Mouse (Mus musculus) forebrain, embryonic 16.5 days (tissue): Measurements from ENCODE around the gene Mtcl1. TPM values are rescaled to one million over a fixed set of nuclear protein-coding genes. Genes with fewer than 3 reads are reported as not detected.

Source experiments
- ATAC-seq: fragments of 200-750 bp; cut with Nextera tagmentation; 2 replicates; pipeline ENCODE4 v1.8.0; 2017; ENCODE audit warnings: mild to moderate bottlenecking, moderate library complexity
- H3K27ac ChIP-seq: fragments of 300-500 bp; sonication (generic); 2 replicates; pipeline ENCODE4 v1.5.1; 2014; ENCODE audit warnings: low read length, control low read depth
- H3K27me3 ChIP-seq: fragments of 300-500 bp; sonication (generic); replicated peaks from 2 replicates; pipeline ENCODE4 v1.6.1; 2014; ENCODE audit warnings: low read length; ENCODE audit not compliant: control insufficient read depth, insufficient read depth
- H3K36me3 ChIP-seq: fragments of 300-500 bp; sonication (generic); 2 replicates; pipeline ENCODE4 v1.6.1; 2014; ENCODE audit not compliant: control insufficient read depth, insufficient read depth
- H3K4me1 ChIP-seq: fragments of 300-500 bp; sonication (generic); replicated peaks from 2 replicates; pipeline ENCODE4 v1.6.1; 2014; ENCODE audit warnings: low read length; ENCODE audit not compliant: control insufficient read depth, insufficient read depth
- H3K4me2 ChIP-seq: fragments of 300-500 bp; sonication (generic); 2 replicates; pipeline ENCODE4 v1.6.1; 2014; ENCODE audit warnings: mild to moderate bottlenecking, low read length, control low read depth
- H3K4me3 ChIP-seq: fragments of 300-500 bp; sonication (generic); replicated peaks from 2 replicates; pipeline ENCODE4 v1.5.1; 2014; ENCODE audit warnings: mild to moderate bottlenecking, low read length, control low read depth
- H3K9ac ChIP-seq: fragments of 300-500 bp; sonication (generic); replicated peaks from 2 replicates; pipeline ENCODE4 v1.6.1; 2014; ENCODE audit warnings: low read depth, low read length, control low read depth
- H3K9me3 ChIP-seq: fragments of 300-500 bp; sonication (generic); 2 replicates; pipeline ENCODE4 v1.6.1; 2016; ENCODE audit warnings: low read length; ENCODE audit not compliant: control insufficient read depth
- WGBS: fragments of 180-500 bp; shearing (Covaris S2); extraction: QIAGEN DNeasy Blood & Tissue Kit; methylation state at CpG from one replicate; pipeline ENCODE4 v1.1.7; 2014; 5-methylcytosine and 5-hydroxymethylcytosine counted together
- polyA plus RNA-seq: library from polyadenylated mRNA; unstranded; fragments of >200 nt; fragmentation: Nextera tagmentation; extraction: Ambion mirVana; gene quantifications from 2 replicates; pipeline ENCODE4 v1.2.1, GENCODE M21; 2015

Gene Mtcl1
- 33.1 and 44.3 TPM in 2 replicates for polyA plus RNA-seq

DNA sequence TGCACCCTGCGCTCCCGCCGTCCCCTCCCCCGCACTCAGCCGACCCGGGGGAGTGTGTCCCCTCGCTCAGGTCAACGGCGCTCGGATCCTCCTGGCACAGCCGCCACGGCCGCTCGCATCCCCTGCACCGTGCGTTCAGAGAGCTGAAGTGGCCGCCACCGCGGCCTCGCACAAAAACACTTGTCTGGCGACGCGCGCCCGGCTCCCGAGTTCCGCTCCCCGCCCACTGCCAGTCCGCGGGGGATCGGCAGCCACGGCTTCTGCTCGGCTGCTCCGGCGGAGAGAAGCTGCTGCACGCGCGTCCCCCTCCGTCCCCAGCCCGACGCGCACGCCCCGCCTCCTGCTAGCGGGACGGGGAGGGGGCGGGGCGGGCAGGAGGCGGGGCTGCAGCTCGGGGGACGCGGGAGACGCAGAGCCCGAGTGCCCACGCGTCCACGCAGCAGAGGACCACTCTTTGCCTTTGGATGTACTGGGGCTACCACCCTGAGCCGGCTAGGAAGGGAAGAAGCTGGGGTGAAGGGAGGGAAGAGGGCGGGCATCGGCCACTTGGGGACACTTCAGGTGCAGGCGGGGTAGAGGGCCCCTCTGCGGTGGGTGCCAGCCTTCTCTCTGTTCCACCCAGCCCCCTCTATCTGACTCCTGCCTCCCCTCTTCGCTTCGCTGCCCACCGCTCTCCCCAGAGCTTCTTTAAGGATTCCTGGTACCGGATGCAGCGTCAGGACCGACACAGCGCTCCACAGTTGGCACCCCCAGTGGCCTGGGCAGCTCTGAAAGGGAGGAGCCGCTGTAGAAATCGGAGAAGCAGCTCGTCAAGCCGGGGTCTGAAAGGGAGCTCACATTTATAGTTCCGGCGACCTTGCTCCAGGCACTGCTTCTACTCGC is at the start of gene Mtcl1:
Gene Mtcl1 (minus strand): TSS at position 291 of the 882 bp plus-strand sequence.
- Histone ChIP-seq H3K36me3 (no peaks in the 10 kb centered on the region), H3K4me2 (peak within 1 kb of the TSS; percentile 84), H3K27me3 (no peaks in the 10 kb centered on the region), H3K9me3 (no peaks in the 10 kb centered on the region), H3K27ac (peak within 1 kb of the TSS; percentile 89), H3K4me1 (peaks cover 49% of the 10 kb centered on the region), H3K4me3 (peak within 1 kb of the TSS; percentile 66), H3K9ac (peak within 1 kb of the TSS; percentile 96)
- ATAC-seq: peak; percentile 90
- under 1% methylated on average over 70 of the region's 76 CpGs for WGBS

DNA sequence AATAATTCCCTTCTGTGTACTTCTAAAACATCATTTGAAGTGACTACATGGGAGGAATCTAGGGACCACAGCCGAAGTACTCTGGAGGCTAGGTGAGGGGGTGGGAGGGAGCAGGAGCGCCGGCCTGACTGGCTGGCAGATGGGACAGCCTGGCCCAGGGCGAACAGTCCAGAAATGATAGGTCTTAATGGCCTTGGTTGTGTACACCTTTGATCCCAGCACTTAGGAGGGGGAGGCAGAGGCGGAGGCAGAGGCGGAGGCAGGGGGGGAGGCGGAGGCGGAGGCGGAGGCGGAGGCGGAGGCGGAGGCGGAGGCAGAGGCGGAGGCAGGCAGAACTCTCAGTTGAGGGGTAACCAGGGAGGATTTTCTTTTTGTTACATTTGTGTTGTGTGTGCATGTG is 49.0 kb upstream of the Mtcl1 start:
- Histone ChIP-seq H3K4me2 (no peak overlapping the region), H3K9me3 (no peaks in the 10 kb centered on the region), H3K27me3 (no peaks in the 10 kb centered on the region), H3K36me3 (peaks cover 51% of the 10 kb centered on the region), H3K9ac (no peak overlapping the region), H3K4me3 (no peak overlapping the region), H3K27ac (no peak overlapping the region), H3K4me1 (peaks cover 3% of the 10 kb centered on the region)
- no peak for ATAC-seq
- WGBS: 93% methylated on average over 13 of the region's 14 CpGs

DNA sequence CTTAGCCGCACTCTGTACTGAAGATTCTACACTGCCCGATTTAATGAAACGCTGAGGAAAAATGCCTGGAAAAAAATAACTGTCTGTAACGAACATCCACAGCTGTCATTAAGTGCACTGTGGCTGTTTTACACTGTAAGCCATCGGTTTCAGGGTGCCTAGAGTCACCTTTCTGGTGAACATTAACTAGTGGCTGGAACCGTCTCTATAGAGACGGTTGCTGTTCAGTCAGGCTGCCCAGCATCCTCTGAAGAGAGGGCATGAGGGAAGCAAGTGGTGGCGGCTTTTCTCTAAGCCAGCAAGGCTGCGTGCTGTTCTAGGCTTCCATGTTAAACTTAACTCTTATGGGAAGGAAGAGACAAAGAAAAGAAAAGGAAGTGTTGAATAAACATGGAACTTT is 47.0 kb upstream of the Mtcl1 start:
- Histone ChIP-seq H3K27ac (no peak overlapping the region), H3K9ac (no peak overlapping the region), H3K9me3 (no peaks in the 10 kb centered on the region), H3K36me3 (peaks cover 51% of the 10 kb centered on the region), H3K4me1 (no peaks in the 10 kb centered on the region), H3K4me3 (no peak overlapping the region), H3K4me2 (no peak overlapping the region), H3K27me3 (no peaks in the 10 kb centered on the region)
- 96% methylated on average over 9 of the region's 9 CpGs for WGBS
- ATAC-seq: no peak

DNA sequence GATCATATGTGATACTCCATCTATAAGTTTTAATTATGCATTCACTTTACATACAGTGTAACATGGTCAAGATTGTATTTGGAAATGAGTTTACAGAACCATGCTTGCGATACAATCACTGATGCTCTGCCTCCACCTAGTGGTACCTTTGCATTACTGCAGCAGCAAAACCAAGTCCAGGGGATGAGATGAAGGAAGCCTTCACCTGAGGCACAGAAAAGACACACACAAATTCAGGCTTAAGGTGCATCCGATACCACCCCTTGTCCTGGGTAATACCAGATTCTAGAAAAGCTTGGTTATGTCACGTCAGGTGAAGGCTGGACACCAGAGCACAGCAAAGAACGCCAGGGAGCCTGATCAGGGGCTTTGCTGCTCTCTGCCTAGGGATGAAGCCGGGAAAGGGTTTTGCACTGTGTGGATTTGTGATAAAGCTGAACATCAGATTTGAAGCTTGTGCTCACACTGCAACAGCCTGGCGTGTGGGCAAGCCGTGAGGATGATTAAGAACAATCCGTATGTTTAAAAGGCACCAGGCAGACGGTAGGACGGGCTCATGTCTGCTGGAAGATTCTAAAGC is 40.6 kb upstream of the Mtcl1 start:
- Histone ChIP-seq H3K4me3 (no peak overlapping the region), H3K9ac (no peak overlapping the region), H3K4me1 (no peaks in the 10 kb centered on the region), H3K27me3 (no peaks in the 10 kb centered on the region), H3K27ac (no peak overlapping the region), H3K4me2 (no peak overlapping the region), H3K9me3 (no peaks in the 10 kb centered on the region), H3K36me3 (peaks cover 12% of the 10 kb centered on the region)
- 43% methylated on average over 10 of the region's 10 CpGs for WGBS
- peak; percentile 59 for ATAC-seq

DNA sequence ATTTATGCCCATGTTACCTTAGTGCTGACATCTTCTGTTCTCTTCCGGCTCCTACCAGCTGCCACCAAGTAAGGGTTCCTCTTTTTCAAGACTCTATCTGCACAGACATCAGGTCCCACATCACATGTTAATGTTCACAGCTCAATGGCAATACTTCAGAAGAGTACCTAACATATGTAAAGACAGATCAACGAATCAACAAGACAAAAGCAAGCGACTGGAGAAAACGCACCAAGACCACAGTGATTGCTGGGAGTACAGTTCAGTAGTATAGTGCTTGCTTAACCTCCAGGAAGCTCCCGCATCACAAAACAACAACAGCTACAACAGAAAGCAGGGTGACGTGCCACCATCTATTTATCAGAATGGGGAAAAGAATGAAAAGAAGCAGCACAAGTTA is 37.0 kb upstream of the Mtcl1 start:
- no peak overlapping the region for H3K27ac ChIP-seq
- H3K4me3 ChIP-seq: no peak overlapping the region
- H3K4me1 ChIP-seq: no peaks in the 10 kb centered on the region
- no peak for ATAC-seq
- no peak overlapping the region for H3K9ac ChIP-seq
- no peaks in the 10 kb centered on the region for H3K27me3 ChIP-seq
- H3K9me3 ChIP-seq: no peaks in the 10 kb centered on the region
- H3K4me2 ChIP-seq: no peak overlapping the region
- H3K36me3 ChIP-seq: no peaks in the 10 kb centered on the region
- 91% methylated on average over 6 of the region's 6 CpGs for WGBS

DNA sequence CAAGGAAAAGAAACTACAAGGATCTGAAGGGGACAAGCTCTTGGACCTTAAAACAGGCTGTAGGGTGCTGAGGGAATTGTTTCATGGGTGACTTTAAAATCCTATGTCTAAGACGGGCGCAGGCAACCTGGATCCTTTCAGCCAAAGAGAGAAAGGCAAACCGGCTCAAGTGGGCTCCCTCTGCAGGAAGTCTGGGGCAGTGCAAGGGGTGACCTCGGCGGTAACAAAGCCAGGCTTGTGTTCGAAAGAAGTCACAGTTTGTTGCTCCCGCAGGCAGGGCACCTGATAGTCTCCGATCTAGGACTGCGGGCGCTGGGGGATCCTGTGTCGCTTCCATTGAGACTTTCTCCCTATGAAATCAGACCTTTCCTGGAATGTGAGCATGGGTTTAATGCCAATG is 36.2 kb upstream of the Mtcl1 start:
- Histone ChIP-seq H3K4me1 (peaks cover 3% of the 10 kb centered on the region), H3K27me3 (no peaks in the 10 kb centered on the region), H3K36me3 (no peaks in the 10 kb centered on the region), H3K9ac (no peak overlapping the region), H3K4me3 (no peak overlapping the region), H3K27ac (no peak overlapping the region), H3K9me3 (no peaks in the 10 kb centered on the region), H3K4me2 (no peak overlapping the region)
- ATAC-seq: peak; percentile 24
- WGBS: 9% methylated on average over 11 of the region's 11 CpGs

DNA sequence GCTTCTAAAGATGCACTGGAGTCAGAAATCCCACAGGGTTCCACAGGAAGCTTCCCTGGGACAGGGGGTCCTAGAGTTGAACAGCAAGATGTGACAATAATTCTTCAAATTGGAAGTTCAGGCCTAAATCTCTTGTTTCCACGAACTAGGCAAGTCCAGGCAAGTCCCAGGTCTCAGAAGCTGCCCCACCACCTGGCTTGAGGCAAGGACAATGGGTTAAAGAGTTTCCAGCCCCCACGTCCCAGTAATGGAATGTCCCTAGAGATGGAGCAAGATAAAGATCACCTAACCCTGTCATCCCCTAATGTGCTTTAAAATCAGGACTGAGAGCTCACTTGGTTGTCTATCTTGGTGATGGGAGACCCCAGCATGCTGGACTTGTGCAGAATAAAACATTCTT is 35.4 kb upstream of the Mtcl1 start:
- 62% methylated on average over 2 of the region's 2 CpGs for WGBS
- Histone ChIP-seq H3K27ac (no peak overlapping the region), H3K4me3 (no peak overlapping the region), H3K9ac (no peak overlapping the region), H3K36me3 (no peaks in the 10 kb centered on the region), H3K4me2 (no peak overlapping the region), H3K9me3 (no peaks in the 10 kb centered on the region), H3K27me3 (no peaks in the 10 kb centered on the region), H3K4me1 (peaks cover 11% of the 10 kb centered on the region)
- no peak for ATAC-seq

DNA sequence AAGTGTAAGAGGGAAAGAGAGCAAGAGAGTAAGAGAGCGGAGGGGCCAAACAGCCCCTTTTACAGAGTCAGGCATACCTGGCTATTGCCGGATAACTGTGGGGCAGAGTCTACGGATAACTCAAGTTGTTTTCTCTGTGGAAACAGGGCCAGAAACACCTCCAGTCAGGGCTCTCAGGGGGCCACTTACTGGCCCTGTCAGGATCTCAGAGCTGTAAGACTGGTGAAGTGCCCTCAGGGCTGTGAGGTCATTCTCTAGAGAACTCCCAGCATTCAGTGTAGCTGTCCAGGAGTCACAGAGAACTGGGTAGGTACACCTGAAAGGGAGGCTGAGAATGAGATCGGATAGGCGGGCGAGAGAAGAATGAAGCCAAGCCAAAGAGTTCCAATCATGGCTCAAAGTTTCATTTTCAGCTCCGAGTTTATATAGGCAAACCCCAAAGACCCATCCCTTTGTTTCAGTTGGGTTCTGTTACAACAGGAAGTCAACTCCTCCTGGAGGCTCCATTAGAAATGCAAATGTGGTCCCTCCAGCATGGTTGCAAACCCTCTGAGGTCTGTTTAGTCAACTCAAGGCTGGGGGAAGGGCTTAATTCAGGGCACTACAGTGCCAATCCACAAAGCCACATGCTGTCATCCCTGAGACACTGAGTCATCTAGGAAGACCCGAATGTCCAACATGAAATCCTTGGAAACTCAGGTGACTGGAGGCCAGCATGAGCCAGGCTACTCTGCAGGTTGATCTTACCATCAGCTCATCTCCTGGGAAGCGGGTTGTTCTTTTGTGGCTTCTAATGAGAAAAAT is 34.3 kb upstream of the Mtcl1 start:
- H3K27ac ChIP-seq: no peak overlapping the region
- no peaks in the 10 kb centered on the region for H3K27me3 ChIP-seq
- H3K9me3 ChIP-seq: no peaks in the 10 kb centered on the region
- no peaks in the 10 kb centered on the region for H3K36me3 ChIP-seq
- 74% methylated on average over 9 of the region's 9 CpGs for WGBS
- no peak overlapping the region for H3K4me3 ChIP-seq
- ATAC-seq: no peak
- H3K9ac ChIP-seq: no peak overlapping the region
- H3K4me2 ChIP-seq: no peak overlapping the region
- H3K4me1 ChIP-seq: peaks cover 22% of the 10 kb centered on the region

DNA sequence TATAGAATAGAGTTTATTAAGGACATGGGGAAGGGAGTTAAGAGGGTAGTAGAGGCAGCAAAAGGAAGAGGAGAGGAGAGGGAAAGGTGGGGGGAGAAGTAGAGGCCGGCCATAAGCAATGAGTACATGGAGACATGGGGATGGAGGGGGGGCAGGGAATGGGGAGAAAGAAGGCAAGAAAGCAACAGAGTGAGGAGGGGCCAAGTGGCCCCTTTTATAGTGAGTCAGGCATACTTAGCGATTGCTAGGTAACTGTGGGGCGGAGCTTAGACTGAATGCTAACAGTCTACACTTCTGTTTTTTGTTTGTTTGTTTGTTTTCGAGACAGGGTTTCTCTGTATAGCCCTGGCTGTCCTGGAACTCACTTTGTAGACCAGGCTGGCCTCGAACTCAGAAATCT is 31.7 kb upstream of the Mtcl1 start:
- Histone ChIP-seq H3K27ac (no peak overlapping the region), H3K4me3 (no peak overlapping the region), H3K4me1 (peaks cover 24% of the 10 kb centered on the region), H3K4me2 (no peak overlapping the region), H3K36me3 (no peaks in the 10 kb centered on the region), H3K27me3 (no peaks in the 10 kb centered on the region), H3K9me3 (no peaks in the 10 kb centered on the region), H3K9ac (no peak overlapping the region)
- ATAC-seq: no peak
- 69% methylated on average over 4 of the region's 5 CpGs for WGBS
